Mouse (Mus musculus) embryonic facial prominence, embryonic 14.5 days (tissue): Measurements from ENCODE around the gene Ist1. TPM values are rescaled to one million over a fixed set of nuclear protein-coding genes. Genes with fewer than 3 reads are reported as not detected.

Experiments used
- ATAC-seq: fragments of 200-750 bp; cut with Nextera tagmentation; 2 replicates; pipeline ENCODE4 v1.8.0; 2017; ENCODE audit warnings: low read depth, moderate number of reproducible peaks, moderate TSS enrichment
- DNase-seq: peaks from one replicate; pipeline ENCODE4 v3.0.0-alpha.2; 2015; ENCODE audit warnings: low spot score
- H3K27ac ChIP-seq: fragments of 300-500 bp; sonication (generic); replicated peaks from 2 replicates; pipeline ENCODE4 v1.5.1; 2014; ENCODE audit warnings: low read depth, mild to moderate bottlenecking, low read length, moderate library complexity
- H3K27me3 ChIP-seq: fragments of 300-500 bp; sonication (generic); replicated peaks from 2 replicates; pipeline ENCODE4 v1.6.1; 2014; ENCODE audit warnings: low read length; ENCODE audit not compliant: control insufficient read depth, insufficient read depth
- H3K36me3 ChIP-seq: fragments of 300-500 bp; sonication (generic); 2 replicates; pipeline ENCODE4 v1.6.1; 2014; ENCODE audit warnings: low read length, mixed read lengths; ENCODE audit not compliant: control insufficient read depth, insufficient read depth
- H3K4me1 ChIP-seq: fragments of 300-500 bp; sonication (generic); 2 replicates; pipeline ENCODE4 v1.6.1; 2014; ENCODE audit warnings: antibody characterized with exemption, low read length; ENCODE audit not compliant: control insufficient read depth, insufficient read depth
- H3K4me2 ChIP-seq: fragments of 300-500 bp; sonication (generic); 2 replicates; pipeline ENCODE4 v1.6.1; 2014; ENCODE audit warnings: low read depth, mild to moderate bottlenecking, low read length, moderate library complexity, mixed read lengths
- H3K4me3 ChIP-seq: fragments of 300-500 bp; sonication (generic); 2 replicates; pipeline ENCODE4 v1.5.1; 2014; ENCODE audit warnings: low read depth, mild to moderate bottlenecking, low read length
- H3K9ac ChIP-seq: fragments of 300-500 bp; sonication (generic); 2 replicates; pipeline ENCODE4 v1.6.1; 2014; ENCODE audit warnings: low read depth, mild to moderate bottlenecking, low read length, moderate library complexity, mixed read lengths
- H3K9me3 ChIP-seq: fragments of 300-500 bp; sonication (generic); 2 replicates; pipeline ENCODE4 v1.6.1; 2016; ENCODE audit warnings: low read length; ENCODE audit not compliant: control insufficient read depth
- WGBS: fragments of 180-500 bp; shearing (Covaris S2); extraction: QIAGEN DNeasy Blood & Tissue Kit; methylation state at CpG from one replicate; pipeline ENCODE4 v1.1.7; 2014; 5-methylcytosine and 5-hydroxymethylcytosine counted together
- polyA plus RNA-seq: library from polyadenylated mRNA; unstranded; fragments of >200 nt; fragmentation: Nextera tagmentation; extraction: Ambion mirVana; gene quantifications from 2 replicates; pipeline ENCODE4 v1.2.1, GENCODE M21; 2014

The Ist1 gene
- polyA plus RNA-seq, 1 experiment from 2014 or later = 118 TPM

- Histone ChIP-seq H3K27ac (no peak overlapping the region), H3K36me3 (peaks cover 93% of the 10 kb centered on the region), H3K4me3 (no peak overlapping the region), H3K27me3 (no peaks in the 10 kb centered on the region), H3K4me2 (no peak overlapping the region), H3K4me1 (no peaks in the 10 kb centered on the region), H3K9ac (no peak overlapping the region), H3K9me3 (no peaks in the 10 kb centered on the region)
- ATAC-seq (no peak), DNase-seq (no peak)
- 89% methylated on average over 1 of the region's 1 CpGs for WGBS
These were observed 19.5 kb upstream of the Ist1 start for GRCm38 (mm10) chr8:109712521-109712920.

DNA sequence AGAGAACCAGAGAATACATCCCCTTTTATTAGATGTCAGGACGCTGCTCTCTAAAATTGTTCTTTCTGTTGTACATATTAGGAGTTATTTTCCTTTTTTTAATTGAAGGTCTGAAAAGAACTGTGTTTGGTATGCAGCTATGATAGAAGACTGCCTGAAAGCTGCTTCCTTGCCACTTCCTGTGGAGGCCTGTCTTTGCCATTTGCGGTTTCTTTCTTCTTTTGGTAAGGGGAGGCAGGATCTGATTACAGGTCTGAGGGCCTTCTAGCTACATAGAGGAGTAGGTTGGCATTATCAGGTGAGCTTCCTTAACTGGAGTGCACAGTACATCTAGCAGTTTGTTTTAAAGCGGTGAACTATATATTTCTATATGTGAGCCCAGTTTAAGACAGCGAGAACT lies 14.9 kb upstream of the Ist1 start:
- Histone ChIP-seq H3K27me3 (no peaks in the 10 kb centered on the region), H3K9ac (no peak overlapping the region), H3K4me2 (no peak overlapping the region), H3K4me1 (peaks cover 11% of the 10 kb centered on the region), H3K9me3 (no peaks in the 10 kb centered on the region), H3K4me3 (no peak overlapping the region), H3K36me3 (peaks cover 54% of the 10 kb centered on the region), H3K27ac (no peak overlapping the region)
- DNase-seq = no peak
- WGBS = 89% methylated on average over 4 of the region's 4 CpGs
- ATAC-seq = no peak

GRCm38 (mm10) chr8:109706874-109707237 lies 13.8 kb upstream of the Ist1 start:
- DNase-seq (peak; percentile 74), ATAC-seq (peak; percentile 42)
- H3K36me3 ChIP-seq = peaks cover 43% of the 10 kb centered on the region
- 18% methylated on average over 2 of the region's 2 CpGs for WGBS
- H3K27ac ChIP-seq = no peak overlapping the region
- no peaks in the 10 kb centered on the region for H3K9me3 ChIP-seq
- peak overlapping the region; percentile 95 for H3K4me3 ChIP-seq
- peak overlapping the region; percentile 99 for H3K9ac ChIP-seq
- peak overlapping the region; percentile 85 for H3K4me2 ChIP-seq
- peaks cover 11% of the 10 kb centered on the region for H3K4me1 ChIP-seq
- H3K27me3 ChIP-seq = no peaks in the 10 kb centered on the region

GRCm38 (mm10) chr8:109706076-109706873 lies 13.2 kb upstream of the Ist1 start:
- Histone ChIP-seq H3K4me2 (peak overlapping the region; percentile 85), H3K9ac (peak overlapping the region; percentile 99), H3K27ac (peak overlapping the region; percentile 97), H3K9me3 (no peaks in the 10 kb centered on the region), H3K27me3 (no peaks in the 10 kb centered on the region), H3K4me1 (peaks cover 11% of the 10 kb centered on the region), H3K36me3 (peaks cover 37% of the 10 kb centered on the region), H3K4me3 (peak overlapping the region; percentile 95)
- DNase-seq (no peak), ATAC-seq (peak; percentile 36)
- WGBS = under 1% methylated on average over 24 of the region's 30 CpGs

DNA sequence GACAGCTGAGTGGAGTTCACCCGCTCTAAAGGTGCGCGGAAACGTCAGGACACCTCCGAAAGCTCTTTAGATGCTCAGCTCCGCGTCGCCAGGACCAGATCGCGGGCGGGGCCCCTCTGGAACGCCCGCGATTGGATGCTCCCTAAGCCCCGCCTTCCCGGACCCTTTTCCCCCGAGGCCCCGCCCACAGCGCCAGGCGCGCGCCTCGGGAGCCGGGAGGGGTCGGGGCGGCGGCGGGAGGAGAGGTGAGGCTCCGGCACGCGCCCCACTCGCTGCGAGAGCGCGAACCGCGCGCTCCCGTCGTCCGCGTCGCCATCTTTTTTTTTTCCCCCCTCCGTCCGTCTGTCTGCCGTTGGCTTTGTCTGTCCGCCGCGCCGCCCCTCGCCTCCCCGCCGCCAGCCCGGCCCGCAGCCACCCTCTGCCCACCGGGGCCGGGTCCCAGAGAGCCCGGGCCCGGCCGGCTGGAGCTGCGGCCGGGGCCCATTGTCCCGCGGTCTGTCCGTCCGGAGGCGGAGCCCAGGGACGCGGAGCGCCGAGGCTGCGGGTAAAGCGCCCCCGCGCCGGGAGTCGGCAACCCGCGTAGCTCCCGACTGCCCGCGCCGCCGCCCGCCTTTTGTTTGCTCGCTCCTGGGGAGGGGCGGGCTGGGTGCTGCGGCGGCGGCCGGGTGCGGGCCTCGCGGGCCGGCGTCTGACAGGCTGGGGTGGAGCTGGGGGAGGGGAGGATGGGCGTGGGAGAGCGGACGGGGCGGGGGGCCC lies 12.4 kb upstream of the Ist1 start, which contains the start of gene Zfp821:
Gene Zfp821 (plus strand): TSS at position 227 of the 756 bp plus-strand sequence.
- H3K4me3 ChIP-seq = peak within 1 kb of the TSS; percentile 95
- peak within 1 kb of the TSS; percentile 99 for H3K9ac ChIP-seq
- peaks cover 11% of the 10 kb centered on the region for H3K4me1 ChIP-seq
- WGBS = 1% methylated on average over 34 of the region's 100 CpGs
- peak within 1 kb of the TSS; percentile 97 for H3K27ac ChIP-seq
- DNase-seq (peak; percentile 97), ATAC-seq (peak; percentile 91)
- H3K36me3 ChIP-seq = peaks cover 29% of the 10 kb centered on the region
- H3K9me3 ChIP-seq = no peaks in the 10 kb centered on the region
- no peaks in the 10 kb centered on the region for H3K27me3 ChIP-seq
- peak within 1 kb of the TSS; percentile 85 for H3K4me2 ChIP-seq

DNA sequence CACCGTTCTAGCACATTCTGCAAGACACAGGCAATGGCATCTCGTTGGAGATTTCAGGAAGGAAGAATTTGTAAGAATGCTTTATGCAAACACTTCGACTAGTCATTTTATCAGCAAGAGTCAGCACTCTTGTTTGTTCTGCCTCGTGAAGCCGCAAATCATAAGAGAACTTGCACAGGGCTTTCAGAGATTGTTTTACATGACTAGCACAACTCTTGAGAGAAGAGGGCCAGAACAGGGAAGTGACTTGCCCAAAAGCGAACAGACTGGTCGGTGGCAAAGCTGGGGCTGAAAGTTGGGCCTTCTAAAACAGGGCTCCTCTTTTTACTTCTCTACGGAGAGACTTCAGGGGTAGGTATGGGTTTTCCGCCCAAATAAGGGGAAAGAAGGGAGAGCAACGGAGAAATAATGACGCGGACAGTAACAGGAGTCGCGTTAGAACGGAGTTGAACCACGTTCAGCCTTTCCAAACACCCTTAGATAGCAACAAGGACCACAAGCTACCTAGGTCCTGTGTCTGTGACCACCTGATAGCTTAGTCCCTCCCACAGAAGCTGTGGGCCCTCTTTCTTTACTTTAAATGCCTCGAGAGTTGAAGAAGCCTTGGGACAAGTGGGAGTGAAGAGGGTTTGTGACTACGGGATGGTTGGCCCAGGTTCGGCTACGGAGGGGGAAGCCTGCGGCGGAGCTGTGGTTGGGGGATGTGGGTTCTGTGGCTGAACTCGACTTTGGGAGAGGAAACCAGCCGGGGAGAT lies 11.7 kb upstream of the Ist1 start:
- 10% methylated on average over 24 of the region's 24 CpGs for WGBS
- ATAC-seq = no peak; the same call in 1 of the 2 replicates
- no peak for DNase-seq
- Histone ChIP-seq H3K27ac (peak overlapping the region; percentile 62), H3K4me3 (peak overlapping the region; percentile 95), H3K36me3 (peaks cover 22% of the 10 kb centered on the region), H3K27me3 (no peaks in the 10 kb centered on the region), H3K9ac (peak overlapping the region; percentile 99), H3K4me2 (peak overlapping the region; percentile 85), H3K4me1 (peaks cover 11% of the 10 kb centered on the region), H3K9me3 (no peaks in the 10 kb centered on the region)

DNA sequence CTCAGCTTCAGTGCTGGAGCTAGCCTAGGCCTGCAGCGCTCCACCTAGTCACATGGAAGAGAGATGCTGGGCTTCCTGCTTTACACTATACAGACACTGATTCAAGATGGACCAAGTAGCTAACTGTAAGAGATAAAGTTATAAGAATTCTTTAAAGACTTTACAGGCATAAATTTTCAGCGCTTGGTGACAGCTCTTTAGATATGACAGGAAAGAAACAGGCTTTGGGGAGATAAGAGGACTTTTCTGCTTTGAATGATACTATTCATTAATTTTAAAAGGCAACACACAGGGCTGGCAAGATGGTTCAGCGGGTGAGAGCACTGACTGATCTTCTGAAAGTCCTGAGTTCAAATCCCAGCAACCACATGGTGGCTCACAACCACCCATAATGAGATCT lies 5.4 kb upstream of the Ist1 start:
- H3K9ac ChIP-seq = no peak overlapping the region
- WGBS = 85% methylated on average over 3 of the region's 3 CpGs

GRCm38 (mm10) chr8:109697754-109698153 lies 4.7 kb upstream of the Ist1 start:
- WGBS = 70% methylated on average over 1 of the region's 1 CpGs
- ATAC-seq = no peak
- H3K4me3 ChIP-seq = no peak overlapping the region
- no peak overlapping the region for H3K9ac ChIP-seq
- H3K9me3 ChIP-seq = no peaks in the 10 kb centered on the region
- no peak overlapping the region for H3K27ac ChIP-seq
- no peaks in the 10 kb centered on the region for H3K36me3 ChIP-seq
- H3K27me3 ChIP-seq = no peaks in the 10 kb centered on the region
- DNase-seq = no peak
- H3K4me1 ChIP-seq = peaks cover 7% of the 10 kb centered on the region; the same call in 1 of the 2 replicates
- H3K4me2 ChIP-seq = no peak overlapping the region

More for the DNA sequence above, 5.4 kb upstream of the Ist1 start:
- no peak for DNase-seq
- no peak overlapping the region for H3K4me2 ChIP-seq
- no peak overlapping the region for H3K27ac ChIP-seq
- no peaks in the 10 kb centered on the region for H3K9me3 ChIP-seq
- H3K4me3 ChIP-seq = no peak overlapping the region
- no peaks in the 10 kb centered on the region for H3K27me3 ChIP-seq
- no peak for ATAC-seq
- no peaks in the 10 kb centered on the region for H3K36me3 ChIP-seq
- H3K4me1 ChIP-seq = peaks cover 7% of the 10 kb centered on the region; the same call in 1 of the 2 replicates
